Mouse (Mus musculus): ENCODE results near the gene Hyal3.

- TF ChIP-seq POLR2A (IDR thresholded peaks at IDR 0.05; ENCODE audit: low read depth, low read length): no peak
- no peak for TF ChIP-seq CTCF (IDR thresholded peaks at IDR 0.05; ENCODE audit: extremely low read depth, insufficient read depth, insufficient read length, insufficient replicate concordance)
Measured at GRCm38 (mm10) chr9:107577871-107578270, 2.7 kb upstream of the Hyal3 start.

All from spleen, adult 2 months (tissue).